Mouse (Mus musculus) stomach, embryonic 16.5 days (tissue): ENCODE data around the gene Kcnt2. TPM values are rescaled to one million over a fixed set of nuclear protein-coding genes. Genes with fewer than 3 reads are reported as not detected.

Experiments
- ATAC-seq: fragments of 200-750 bp; cut with Nextera tagmentation; 2 replicates; pipeline ENCODE4 v1.8.0; 2017; ENCODE audit warnings: moderate number of reproducible peaks, moderate TSS enrichment; ENCODE audit not compliant: insufficient read depth, low FRiP score
- H3K27ac ChIP-seq: fragments of 300-500 bp; sonication (generic); 2 replicates; pipeline ENCODE4 v1.5.1; 2014; ENCODE audit warnings: low read length
- H3K27me3 ChIP-seq: fragments of 300-500 bp; sonication (generic); 2 replicates; pipeline ENCODE4 v1.6.1; 2014; ENCODE audit warnings: low read length, control low read depth, mixed read lengths; ENCODE audit not compliant: control insufficient read depth, insufficient read depth
- H3K36me3 ChIP-seq: fragments of 300-500 bp; sonication (generic); 2 replicates; pipeline ENCODE4 v1.6.1; 2014; ENCODE audit warnings: low read length; ENCODE audit not compliant: control insufficient read depth, insufficient read depth
- H3K4me1 ChIP-seq: fragments of 300-500 bp; sonication (generic); 2 replicates; pipeline ENCODE4 v1.6.1; 2014; ENCODE audit warnings: low read length, control low read depth, mixed read lengths; ENCODE audit not compliant: control insufficient read depth, insufficient read depth
- H3K4me2 ChIP-seq: fragments of 300-500 bp; sonication (generic); 2 replicates; pipeline ENCODE4 v1.6.1; 2014; ENCODE audit warnings: low read depth, low read length, mixed read lengths
- H3K4me3 ChIP-seq: fragments of 300-500 bp; sonication (generic); replicated peaks from 2 replicates; pipeline ENCODE4 v1.5.1; 2014; ENCODE audit warnings: mild to moderate bottlenecking, low read length
- H3K9ac ChIP-seq: fragments of 300-500 bp; sonication (generic); 2 replicates; pipeline ENCODE4 v1.6.1; 2014; ENCODE audit warnings: low read length
- H3K9me3 ChIP-seq: fragments of 300-500 bp; sonication (generic); replicated peaks from 2 replicates; pipeline ENCODE4 v1.6.1; 2016; ENCODE audit warnings: low read length, control low read depth; ENCODE audit not compliant: control insufficient read depth
- WGBS: fragments of 180-500 bp; shearing (Covaris S2); extraction: QIAGEN DNeasy Blood & Tissue Kit; methylation state at CpG from one replicate; pipeline ENCODE4 v1.1.7; 2014; 5-methylcytosine and 5-hydroxymethylcytosine counted together
- polyA plus RNA-seq: library from polyadenylated mRNA; unstranded; fragments of >200 nt; fragmentation: Nextera tagmentation; extraction: Ambion mirVana; gene quantifications from 2 replicates; pipeline ENCODE4 v1.2.1, GENCODE M21; 2015

Kcnt2 gene
- polyA plus RNA-seq, 1 experiment from 2014 or later: 3.3 TPM

- H3K36me3 ChIP-seq: no peaks in the 10 kb centered on the region
- no peaks in the 10 kb centered on the region for H3K4me1 ChIP-seq
- no peaks in the 10 kb centered on the region for H3K9me3 ChIP-seq
- H3K4me3 ChIP-seq: no peak overlapping the region
- WGBS: 74% methylated on average over 3 of the region's 3 CpGs
- no peak overlapping the region for H3K27ac ChIP-seq
- H3K9ac ChIP-seq: no peak overlapping the region
- no peak for ATAC-seq
- no peaks in the 10 kb centered on the region for H3K27me3 ChIP-seq
- H3K4me2 ChIP-seq: no peak overlapping the region
Measured at GRCm38 (mm10) chr1:140333702-140334101, 87.7 kb downstream of the Kcnt2 start.

- no peaks in the 10 kb centered on the region for H3K27me3 ChIP-seq
- no peaks in the 10 kb centered on the region for H3K9me3 ChIP-seq
- no peak for ATAC-seq
- no peak overlapping the region for H3K4me2 ChIP-seq
- no peaks in the 10 kb centered on the region for H3K36me3 ChIP-seq
- no peak overlapping the region for H3K27ac ChIP-seq
- no peak overlapping the region for H3K9ac ChIP-seq
- no peak overlapping the region for H3K4me3 ChIP-seq
- no peaks in the 10 kb centered on the region for H3K4me1 ChIP-seq
Measured at GRCm38 (mm10) chr1:140338417-140338816, 92.5 kb downstream of the Kcnt2 start.

- H3K9ac ChIP-seq: no peak overlapping the region
- H3K4me2 ChIP-seq: no peak overlapping the region
- no peak overlapping the region for H3K27ac ChIP-seq
- no peak for ATAC-seq
- no peaks in the 10 kb centered on the region for H3K36me3 ChIP-seq
- 59% methylated on average over 4 of the region's 4 CpGs for WGBS
- no peaks in the 10 kb centered on the region for H3K4me1 ChIP-seq
- no peaks in the 10 kb centered on the region for H3K27me3 ChIP-seq
- no peak overlapping the region for H3K4me3 ChIP-seq
- no peaks in the 10 kb centered on the region for H3K9me3 ChIP-seq
Measured at GRCm38 (mm10) chr1:140339368-140339767, 93.4 kb downstream of the Kcnt2 start.

GRCm38 (mm10) chr1:140364787-140365186 is 118.8 kb downstream of the Kcnt2 start:
- no peak for ATAC-seq

GRCm38 (mm10) chr1:140373532-140373931 is 127.6 kb downstream of the Kcnt2 start:
- H3K27ac ChIP-seq: no peak overlapping the region
- H3K4me1 ChIP-seq: no peaks in the 10 kb centered on the region
- H3K4me2 ChIP-seq: no peak overlapping the region
- no peak overlapping the region for H3K9ac ChIP-seq
- no peaks in the 10 kb centered on the region for H3K9me3 ChIP-seq
- WGBS: 56% methylated on average over 1 of the region's 1 CpGs
- H3K27me3 ChIP-seq: no peaks in the 10 kb centered on the region
- no peak for ATAC-seq
- H3K36me3 ChIP-seq: no peaks in the 10 kb centered on the region
- H3K4me3 ChIP-seq: no peak overlapping the region

More at GRCm38 (mm10) chr1:140364787-140365186, 118.8 kb downstream of the Kcnt2 start:
- Histone ChIP-seq H3K4me1 (no peaks in the 10 kb centered on the region), H3K9me3 (no peaks in the 10 kb centered on the region), H3K9ac (no peak overlapping the region), H3K36me3 (no peaks in the 10 kb centered on the region), H3K4me2 (no peak overlapping the region), H3K27ac (no peak overlapping the region), H3K27me3 (no peaks in the 10 kb centered on the region), H3K4me3 (no peak overlapping the region)
- 85% methylated on average over 2 of the region's 2 CpGs for whole genome bisulfite sequencing

- no peaks in the 10 kb centered on the region for H3K9me3 ChIP-seq
- no peaks in the 10 kb centered on the region for H3K36me3 ChIP-seq
- no peak overlapping the region for H3K4me2 ChIP-seq
- H3K27me3 ChIP-seq: no peaks in the 10 kb centered on the region
- 60% methylated on average over 2 of the region's 2 CpGs for WGBS
- H3K4me1 ChIP-seq: no peaks in the 10 kb centered on the region
- H3K9ac ChIP-seq: no peak overlapping the region
- ATAC-seq: no peak
- H3K27ac ChIP-seq: no peak overlapping the region
- no peak overlapping the region for H3K4me3 ChIP-seq
Measured at GRCm38 (mm10) chr1:140378791-140379190, 132.8 kb downstream of the Kcnt2 start.

- no peak overlapping the region for H3K4me3 ChIP-seq
- no peaks in the 10 kb centered on the region for H3K27me3 ChIP-seq
- ATAC-seq: no peak
- no peak overlapping the region for H3K27ac ChIP-seq
- H3K36me3 ChIP-seq: no peaks in the 10 kb centered on the region
- H3K4me1 ChIP-seq: no peaks in the 10 kb centered on the region
- no peak overlapping the region for H3K9ac ChIP-seq
- WGBS: 59% methylated on average over 2 of the region's 2 CpGs
- H3K4me2 ChIP-seq: no peak overlapping the region
- H3K9me3 ChIP-seq: no peaks in the 10 kb centered on the region
Measured at GRCm38 (mm10) chr1:140379526-140379925, 133.6 kb downstream of the Kcnt2 start.

- Histone ChIP-seq H3K9ac (no peak overlapping the region), H3K27ac (no peak overlapping the region), H3K4me3 (no peak overlapping the region), H3K36me3 (no peaks in the 10 kb centered on the region), H3K9me3 (no peaks in the 10 kb centered on the region), H3K27me3 (no peaks in the 10 kb centered on the region), H3K4me1 (no peaks in the 10 kb centered on the region), H3K4me2 (no peak overlapping the region)
- no peak for ATAC-seq
- 81% methylated on average over 3 of the region's 3 CpGs for WGBS
Measured at GRCm38 (mm10) chr1:140381093-140381492, 135.1 kb downstream of the Kcnt2 start.

- H3K4me3 ChIP-seq: no peak overlapping the region
- WGBS: 81% methylated on average over 4 of the region's 4 CpGs
- no peak for ATAC-seq
- no peak overlapping the region for H3K4me2 ChIP-seq
- H3K9me3 ChIP-seq: no peaks in the 10 kb centered on the region
- no peaks in the 10 kb centered on the region for H3K36me3 ChIP-seq
- no peaks in the 10 kb centered on the region for H3K27me3 ChIP-seq
- no peak overlapping the region for H3K27ac ChIP-seq
- H3K9ac ChIP-seq: no peak overlapping the region
- no peaks in the 10 kb centered on the region for H3K4me1 ChIP-seq
Measured at GRCm38 (mm10) chr1:140390301-140390700, 144.3 kb downstream of the Kcnt2 start.

- Histone ChIP-seq H3K9ac (no peak overlapping the region), H3K4me3 (no peak overlapping the region), H3K4me1 (no peaks in the 10 kb centered on the region), H3K9me3 (no peaks in the 10 kb centered on the region), H3K36me3 (no peaks in the 10 kb centered on the region), H3K27me3 (no peaks in the 10 kb centered on the region), H3K4me2 (no peak overlapping the region), H3K27ac (no peak overlapping the region)
- no peak for ATAC-seq
Measured at GRCm38 (mm10) chr1:140397756-140398155, 151.8 kb downstream of the Kcnt2 start.
